Mouse (Mus musculus) adrenal gland (tissue): ENCODE data around the gene Olfr1036.
"Not testable (repeated sequence)": the region's sequence is repeated elsewhere in the genome, so short reads cannot be mapped to it uniquely, and the experiment has no call there.

Source experiments
- intact Hi-C: fragments of 180-260 bp; cut with DNase I; formaldehyde crosslinking; loops from one replicate; pipeline ENCODE4 v1.15.1; 2025
- long read RNA-seq, 2 experiments: library from polyadenylated mRNA; unstranded; transcript quantifications; one replicate each; pipeline ENCODE4 v2.0.0; 2020; ENCODE audit warnings: borderline replicate concordance in 1 of 2; ENCODE audit not compliant: insufficient replicate concordance in 1 of 2

Gene Olfr1036
- long read RNA-seq, experiment 1 = 0 reads
- long read RNA-seq, experiment 2 = 0 reads

- intact Hi-C loops = not testable (repeated sequence)
These were observed at the start of gene Olfr1036 for GRCm38 (mm10) chr2:86073692-86074091. Gene Olfr1036, plus strand, starts transcription at chr2:86073992.

GRCm38 (mm10) chr2:86045561-86045960 is 28.2 kb upstream of the Olfr1036 start, which contains the start of gene Olfr1034:
Gene Olfr1034, plus strand, starts transcription at chr2:86045861.
- intact Hi-C loops = no loop called here

- intact Hi-C loops = not testable (repeated sequence)
These were observed 23.0 kb upstream of the Olfr1036 start for GRCm38 (mm10) chr2:86050777-86051176.

- intact Hi-C loops = not testable (repeated sequence)
These were observed 10.0 kb upstream of the Olfr1036 start for GRCm38 (mm10) chr2:86063766-86064165.

- intact Hi-C loops = no loop called here
These were observed 3.6 kb upstream of the Olfr1036 start for GRCm38 (mm10) chr2:86070189-86070588.

- intact Hi-C loops = not testable (repeated sequence)
These were observed 6.7 kb downstream of the Olfr1036 start for GRCm38 (mm10) chr2:86080478-86080877.

- intact Hi-C loops = no loop called here
These were observed 13.5 kb downstream of the Olfr1036 start, which contains the start of gene Olfr1037 for GRCm38 (mm10) chr2:86087285-86087684. Gene Olfr1037, minus strand, starts transcription at chr2:86087385.
